In genomic region chr11:96986463-96986862, GRCm38 (mm10) we compare ENCODE assay signal across 25 mouse cellular contexts. TPM values are rescaled to one million over a fixed set of nuclear protein-coding genes. Genes with fewer than 3 reads are reported as not detected.
DNase-seq lines count a peak whose midpoint lies in the region; ATAC-seq lines count a peak whose summit lies in the region.
"Had no signal": no experiment of that assay in that cellular context is flagged by ENCODE, and none has a peak within 500 bp of the region (broad histone marks: within the 10 kb centered on the region; RNA-seq: fewer than 3 reads in every experiment).

No protein-coding gene starts in this region.

- peaks cover 4% of the 10 kb centered on the region; the same call in 1 of the 2 replicates for H3K27me3 ChIP-seq in kidney, embryonic 14.5 days (ENCODE audit: control insufficient read depth, insufficient read depth, low read length)
- no peaks in the 10 kb centered on the region for H3K27me3 ChIP-seq in limb, embryonic 11.5 days (ENCODE audit: control insufficient read depth, insufficient read depth, low read length)

- H3K27ac ChIP-seq in kidney, embryonic 14.5 days (ENCODE audit: low read depth, low read length): no peak overlapping the region
- H3K27ac ChIP-seq in limb, embryonic 11.5 days (replicated peaks; ENCODE audit: low read depth, low read length): peak overlapping the region; percentile 47; the same call in 1 of the 2 replicates
- H3K27ac ChIP-seq: embryonic facial prominence, embryonic 15.5 days; heart, adult 2 months; heart, embryonic 13.5 days; liver, embryonic 15.5 days had no signal

- no peaks in the 10 kb centered on the region for H3K9me3 ChIP-seq in kidney, embryonic 14.5 days (ENCODE audit: control insufficient read depth, low read length)
- H3K9me3 ChIP-seq in limb, embryonic 11.5 days (ENCODE audit: control insufficient read depth, low read length): no peaks in the 10 kb centered on the region
- H3K9me3 ChIP-seq: embryonic facial prominence, embryonic 15.5 days; heart, embryonic 13.5 days; liver, embryonic 15.5 days had no signal

- no peak overlapping the region for H3K9ac ChIP-seq in kidney, embryonic 14.5 days (ENCODE audit: low read depth, low read length)
- H3K9ac ChIP-seq in limb, embryonic 11.5 days (ENCODE audit: low read length): 0 out of 2 replicates have a peak overlapping the region, but pooled peaks have one; percentile 34
- H3K9ac ChIP-seq: embryonic facial prominence, embryonic 15.5 days; heart, embryonic 13.5 days; liver, embryonic 15.5 days had no signal

- H3K4me1 ChIP-seq in kidney, embryonic 14.5 days (ENCODE audit: control insufficient read depth, insufficient read depth, low read length): peaks cover 14% of the 10 kb centered on the region; the same call in 1 of the 2 replicates
- peaks cover 41% of the 10 kb centered on the region for H3K4me1 ChIP-seq in limb, embryonic 11.5 days (ENCODE audit: control insufficient read depth, insufficient read depth, low read length)

- H3K36me3 ChIP-seq in kidney, embryonic 14.5 days (ENCODE audit: control insufficient read depth, insufficient read depth, low read length): no peaks in the 10 kb centered on the region
- H3K36me3 ChIP-seq in limb, embryonic 11.5 days (ENCODE audit: control insufficient read depth, insufficient read depth, low read length): no peaks in the 10 kb centered on the region
- H3K36me3 ChIP-seq: embryonic facial prominence, embryonic 15.5 days; heart, embryonic 13.5 days; liver, embryonic 15.5 days had no signal

- 12% methylated on average over 3 of the region's 3 CpGs for WGBS in kidney, embryonic 14.5 days
- WGBS in limb, embryonic 11.5 days: 2% methylated on average over 3 of the region's 3 CpGs

- no peak for DNase-seq in kidney, adult 18-20 months
- peak; percentile 40 for DNase-seq in thymus, postnatal 14 days
- no peak for DNase-seq in thymus, postnatal 0 days (ENCODE audit: low spot score)
- peak; percentile 63 for DNase-seq in limb, embryonic 11.5 days (ENCODE audit: low spot score)
- no peak for DNase-seq in frontal cortex, postnatal 14 days (ENCODE audit: low spot score in 2 of 2)
- no peak for DNase-seq in adrenal gland, postnatal 10 days
- no peak for DNase-seq in B cell, adult 2 months
- DNase-seq: adrenal gland, postnatal 36 days; cerebellum, adult 9-11 months; gastrocnemius, postnatal 36 days; heart, adult 2 months; heart, postnatal 14 days; kidney, adult 11 months; kidney, postnatal 14 days; left cerebral cortex, postnatal 4 days; lung, postnatal 4 days; midbrain, embryonic 14.5 days had no signal

- H3K4me3 ChIP-seq in kidney, embryonic 14.5 days (ENCODE audit: low read length): no peak overlapping the region
- 0 out of 2 replicates have a peak overlapping the region, but pooled peaks have one; percentile 5 for H3K4me3 ChIP-seq in limb, embryonic 11.5 days (ENCODE audit: low read depth, low read length)
- H3K4me3 ChIP-seq: embryonic facial prominence, embryonic 15.5 days; heart, adult 2 months; heart, embryonic 13.5 days; liver, embryonic 15.5 days had no signal

- no peak overlapping the region for H3K4me2 ChIP-seq in kidney, embryonic 14.5 days (replicated peaks; ENCODE audit: low read depth, low read length)
- H3K4me2 ChIP-seq in limb, embryonic 11.5 days (ENCODE audit: low read depth, severe bottlenecking): no peak overlapping the region
- H3K4me2 ChIP-seq: embryonic facial prominence, embryonic 15.5 days; heart, embryonic 13.5 days; liver, embryonic 15.5 days had no signal

- peak; percentile 48; the same call in 1 of the 2 replicates for ATAC-seq in kidney, embryonic 14.5 days (ENCODE audit: low FRiP score, low TSS enrichment)
- peak; percentile 38; the same call in 1 of the 2 replicates for ATAC-seq in limb, embryonic 11.5 days (ENCODE audit: insufficient number of reproducible peaks, low FRiP score, low TSS enrichment, low read depth)
- ATAC-seq: forebrain, embryonic 16.5 days; hindbrain, postnatal 0 days had no signal

RNA-seq across cellular contexts. Expression of gene Sp2, which starts 3.7 kb away (rescaled TPM):
- polyA plus RNA-seq in kidney, embryonic 14.5 days (2014; fragmentation: Nextera tagmentation; extraction: Ambion mirVana): 13.3 and 23.9 TPM in 2 replicates
- polyA plus RNA-seq in thymus, postnatal 0 days (2015; fragmentation: Nextera tagmentation; extraction: Ambion mirVana): 19.2 and 21.9 TPM in 2 replicates
- 23.4 and 25.8 TPM in 2 replicates for polyA plus RNA-seq in limb, embryonic 11.5 days (2014; fragmentation: Nextera tagmentation; extraction: Ambion mirVana)
- total RNA-seq in adrenal gland, postnatal 10 days (2021): 10 to 100 TPM; 14.3 to 16.3 TPM

RNA-seq across cellular contexts. Expression of gene Sp6, which starts 26.7 kb away (rescaled TPM):
- polyA plus RNA-seq in kidney, embryonic 14.5 days (2014; fragmentation: Nextera tagmentation; extraction: Ambion mirVana): 0.57 and 0.60 TPM in 2 replicates
- polyA plus RNA-seq in thymus, postnatal 0 days (2015; fragmentation: Nextera tagmentation; extraction: Ambion mirVana): 1.7 TPM in 2 replicates
- polyA plus RNA-seq in limb, embryonic 11.5 days (2014; fragmentation: Nextera tagmentation; extraction: Ambion mirVana): 2.1 and 2.4 TPM in 2 replicates
- under 1 TPM; 0.18 to 0.30 TPM for total RNA-seq in adrenal gland, postnatal 10 days (2021)
- total RNA-seq: gastrocnemius, postnatal 36 days had no signal
- polyA plus RNA-seq: hindbrain, embryonic 11.5 days; midbrain, embryonic 14.5 days had no signal

RNA-seq across cellular contexts. Expression of gene Pnpo, which starts 42.7 kb away (rescaled TPM):
- 17.3 and 28.0 TPM in 2 replicates for polyA plus RNA-seq in kidney, embryonic 14.5 days (2014; fragmentation: Nextera tagmentation; extraction: Ambion mirVana)
- 39.0 and 39.5 TPM in 2 replicates for polyA plus RNA-seq in thymus, postnatal 0 days (2015; fragmentation: Nextera tagmentation; extraction: Ambion mirVana)
- 25.5 and 27.5 TPM in 2 replicates for polyA plus RNA-seq in limb, embryonic 11.5 days (2014; fragmentation: Nextera tagmentation; extraction: Ambion mirVana)
- total RNA-seq in adrenal gland, postnatal 10 days (2021): 10 to 100 TPM; 29.1 to 32.5 TPM

RNA-seq across cellular contexts. Expression of gene Scrn2, which starts 43.3 kb away (rescaled TPM):
- 24.4 and 29.9 TPM in 2 replicates for polyA plus RNA-seq in kidney, embryonic 14.5 days (2014; fragmentation: Nextera tagmentation; extraction: Ambion mirVana)
- 23.1 and 25.8 TPM in 2 replicates for polyA plus RNA-seq in thymus, postnatal 0 days (2015; fragmentation: Nextera tagmentation; extraction: Ambion mirVana)
- polyA plus RNA-seq in limb, embryonic 11.5 days (2014; fragmentation: Nextera tagmentation; extraction: Ambion mirVana): 31.9 and 34.4 TPM in 2 replicates
- 10 to 100 TPM; 22.5 to 25.9 TPM for total RNA-seq in adrenal gland, postnatal 10 days (2021)

RNA-seq across cellular contexts. Expression of gene Lrrc46, which starts 54.7 kb away (rescaled TPM):
- polyA plus RNA-seq in kidney, embryonic 14.5 days (2014; fragmentation: Nextera tagmentation; extraction: Ambion mirVana): 1.6 and 1.7 TPM in 2 replicates
- 0.83 and 0.86 TPM in 2 replicates for polyA plus RNA-seq in thymus, postnatal 0 days (2015; fragmentation: Nextera tagmentation; extraction: Ambion mirVana)
- 0.79 and 1.4 TPM in 2 replicates for polyA plus RNA-seq in limb, embryonic 11.5 days (2014; fragmentation: Nextera tagmentation; extraction: Ambion mirVana)
- 1 to 10 TPM; 1.0 to 1.1 TPM for total RNA-seq in adrenal gland, postnatal 10 days (2021)
- total RNA-seq: megakaryocyte-erythroid progenitor cell, adult 5-6 weeks had no signal

Comparison
In these comparisons a context has a peak if more than half of its experiments do, and no peak if none do; other contexts are left out.
1. DNase-seq: peak in thymus, postnatal 14 days (single experiment) and limb, embryonic 11.5 days (single experiment); none in kidney, adult 18-20 months (single experiment), thymus, postnatal 0 days (single experiment), frontal cortex, postnatal 14 days (0 of 2), adrenal gland, postnatal 10 days (single experiment) and B cell, adult 2 months (0 of 2).